Mouse (Mus musculus) kidney, adult 2 months (tissue): ENCODE results near the gene Il1rap. TPM values are rescaled to one million over a fixed set of nuclear protein-coding genes. Genes with fewer than 3 reads are reported as not detected.

Experiments
- DNase-seq: peaks from one replicate; pipeline ENCODE4 v3.0.0; 2021
- H3K27ac ChIP-seq: fragments of 200-500 bp; 2 replicates; pipeline ENCODE4 v1.5.1; 2012; ENCODE audit warnings: low read depth, low read length, control low read depth, inconsistent platforms; ENCODE audit not compliant: insufficient read depth
- H3K27me3 ChIP-seq: fragments of 200-500 bp; replicated peaks from 2 replicates; pipeline ENCODE4 v1.6.1; 2012; ENCODE audit warnings: mild to moderate bottlenecking, moderate library complexity, low read length, inconsistent platforms; ENCODE audit not compliant: control insufficient read depth, insufficient read depth
- H3K36me3 ChIP-seq: fragments of 200-500 bp; 2 replicates; pipeline ENCODE4 v1.6.1; 2012; ENCODE audit warnings: mild to moderate bottlenecking, moderate library complexity, low read length, inconsistent platforms; ENCODE audit not compliant: control insufficient read depth, insufficient read depth
- H3K4me1 ChIP-seq: fragments of 200-500 bp; 2 replicates; pipeline ENCODE4 v1.6.1; 2011; ENCODE audit warnings: low read length; ENCODE audit not compliant: control insufficient read depth, insufficient read depth
- H3K4me3 ChIP-seq: fragments of 200-500 bp; 2 replicates; pipeline ENCODE4 v1.5.1; 2011; ENCODE audit warnings: mild to moderate bottlenecking, low read depth, low read length, control low read depth; ENCODE audit not compliant: insufficient read depth
- CTCF ChIP-seq: fragments of 200-500 bp; conservative IDR thresholded peaks from 2 replicates; pipeline ENCODE4 v1.5.1; 2011; ENCODE audit warnings: low read depth, mild to moderate bottlenecking, control low read depth, low read length, moderate library complexity, mixed read lengths; ENCODE audit not compliant: insufficient read depth, insufficient read length
- POLR2A ChIP-seq: fragments of 200-500 bp; IDR thresholded peaks from one replicate; pipeline ENCODE4 v1.6.1; 2011; ENCODE audit warnings: low read depth, low read length, control low read depth
- WGBS: fragments of 180-500 bp; shearing (Covaris S2); methylation state at CpG from one replicate; pipeline ENCODE4 v1.1.7; 2018; 5-methylcytosine and 5-hydroxymethylcytosine counted together
- polyA plus RNA-seq: library from polyadenylated mRNA; depleted of rRNA; stranded (reverse); fragments of >200 nt; gene quantifications from 2 replicates; pipeline ENCODE4 v1.2.3, GENCODE M21; 2012

Il1rap gene
- polyA plus RNA-seq, 1 experiment = 3.1 TPM

- no peak for DNase-seq
- 70% methylated on average over 7 of the region's 7 CpGs for WGBS
- no peaks in the 10 kb centered on the region for H3K4me1 ChIP-seq
- TF ChIP-seq CTCF (no peak), POLR2A (no peak)
- H3K36me3 ChIP-seq = no peaks in the 10 kb centered on the region
- H3K27ac ChIP-seq = no peak overlapping the region
- no peak overlapping the region for H3K4me3 ChIP-seq
- H3K27me3 ChIP-seq = no peaks in the 10 kb centered on the region
Measured at GRCm38 (mm10) chr16:26662722-26663436, 81.4 kb downstream of the Il1rap start.

GRCm38 (mm10) chr16:26666401-26666800, 84.9 kb downstream of the Il1rap start:
- Histone ChIP-seq H3K27me3 (no peaks in the 10 kb centered on the region), H3K36me3 (no peaks in the 10 kb centered on the region)
- 92% methylated on average over 2 of the region's 2 CpGs for WGBS

GRCm38 (mm10) chr16:26669081-26669480, 87.6 kb downstream of the Il1rap start:
- Histone ChIP-seq H3K27ac (no peak overlapping the region), H3K27me3 (no peaks in the 10 kb centered on the region), H3K36me3 (no peaks in the 10 kb centered on the region), H3K4me3 (no peak overlapping the region), H3K4me1 (no peaks in the 10 kb centered on the region; the same call in 1 of the 2 replicates)
- no peak for DNase-seq
- TF ChIP-seq POLR2A (no peak), CTCF (no peak)
- 54% methylated on average over 2 of the region's 2 CpGs for WGBS

More at GRCm38 (mm10) chr16:26666401-26666800, 84.9 kb downstream of the Il1rap start:
- no peak overlapping the region for H3K27ac ChIP-seq
- TF ChIP-seq POLR2A (no peak), CTCF (no peak)
- DNase-seq = no peak
- no peak overlapping the region for H3K4me3 ChIP-seq
- no peaks in the 10 kb centered on the region; the same call in 1 of the 2 replicates for H3K4me1 ChIP-seq

- no peak overlapping the region for H3K4me3 ChIP-seq
- 87% methylated on average over 2 of the region's 2 CpGs for WGBS
- H3K27ac ChIP-seq = no peak overlapping the region
- no peaks in the 10 kb centered on the region for H3K27me3 ChIP-seq
- H3K4me1 ChIP-seq = no peaks in the 10 kb centered on the region
- no peak for DNase-seq
- TF ChIP-seq POLR2A (no peak), CTCF (no peak)
- H3K36me3 ChIP-seq = no peaks in the 10 kb centered on the region; the same call in 1 of the 2 replicates
Measured at GRCm38 (mm10) chr16:26680381-26680780, 98.9 kb downstream of the Il1rap start.

DNA sequence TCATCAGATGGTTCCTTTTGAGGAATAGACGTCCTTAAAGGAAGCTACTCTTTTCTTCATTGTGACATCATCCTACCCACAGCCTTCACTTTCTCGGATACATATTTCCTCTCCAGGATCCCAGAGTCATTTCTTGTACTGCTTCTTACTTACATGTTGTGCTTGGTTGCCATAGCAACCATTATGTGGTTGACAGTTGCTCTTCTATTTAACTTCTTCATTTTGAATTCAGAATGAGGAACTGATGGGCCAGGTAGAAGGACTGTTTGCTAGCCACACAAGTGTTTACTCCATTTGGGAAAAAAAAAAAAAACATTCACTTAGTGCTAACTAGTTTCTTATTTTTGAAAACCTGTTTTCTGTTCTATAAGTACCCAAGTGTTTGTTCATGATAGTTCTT, 108.3 kb downstream of the Il1rap start:
- WGBS = 83% methylated on average over 2 of the region's 2 CpGs
- no peaks in the 10 kb centered on the region for H3K27me3 ChIP-seq
- no peaks in the 10 kb centered on the region for H3K36me3 ChIP-seq
- H3K27ac ChIP-seq = no peak overlapping the region
- TF ChIP-seq POLR2A (no peak), CTCF (no peak)
- H3K4me3 ChIP-seq = no peak overlapping the region
- DNase-seq = no peak
- H3K4me1 ChIP-seq = no peaks in the 10 kb centered on the region

DNA sequence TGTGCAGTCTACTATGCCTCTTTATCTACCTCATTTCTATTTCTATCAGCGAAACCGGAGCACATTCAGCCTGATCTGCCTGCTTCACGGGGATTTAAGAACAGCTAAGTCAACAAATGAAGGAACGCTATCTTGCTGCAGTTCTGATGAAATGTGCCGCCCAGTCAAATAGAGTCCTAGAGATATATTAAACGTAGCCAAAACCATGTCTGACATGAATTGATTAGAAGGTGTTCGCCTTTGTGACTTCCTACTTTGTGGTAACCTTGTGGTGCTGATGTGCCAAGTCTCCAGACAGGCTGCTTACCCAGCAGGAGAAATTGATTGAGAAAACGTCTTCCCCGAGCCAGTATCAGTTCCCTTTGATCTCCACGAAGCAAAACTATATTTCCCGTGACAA, 109.8 kb downstream of the Il1rap start:
- Histone ChIP-seq H3K4me3 (no peak overlapping the region), H3K27ac (no peak overlapping the region), H3K27me3 (no peaks in the 10 kb centered on the region), H3K4me1 (no peaks in the 10 kb centered on the region), H3K36me3 (no peaks in the 10 kb centered on the region)
- DNase-seq = no peak
- 67% methylated on average over 11 of the region's 11 CpGs for WGBS
- no peak for TF ChIP-seq POLR2A
- no peak for TF ChIP-seq CTCF

DNA sequence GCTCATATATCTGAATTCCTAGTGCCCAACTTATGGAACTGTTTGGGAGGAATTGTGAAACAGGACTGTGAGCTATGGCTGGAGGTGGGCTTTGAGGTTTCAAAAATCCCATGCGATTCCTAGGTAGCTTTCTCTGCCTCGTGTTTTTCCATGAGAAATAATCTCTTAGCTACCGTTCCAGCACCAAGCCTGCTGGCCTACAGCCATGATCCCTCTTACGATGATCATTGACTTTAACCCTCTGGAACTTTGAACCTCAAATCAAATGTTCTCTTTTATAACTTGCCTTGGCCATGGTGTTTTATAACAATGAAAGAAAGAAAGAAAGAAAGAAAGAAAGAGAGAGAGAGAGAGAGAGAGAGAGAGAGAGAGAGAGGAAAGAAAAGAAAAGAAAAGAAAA, 116.6 kb downstream of the Il1rap start:
- TF ChIP-seq CTCF = no peak
- no peak for TF ChIP-seq POLR2A
- Histone ChIP-seq H3K4me1 (no peaks in the 10 kb centered on the region), H3K36me3 (no peaks in the 10 kb centered on the region), H3K4me3 (no peak overlapping the region), H3K27ac (no peak overlapping the region), H3K27me3 (no peaks in the 10 kb centered on the region)
- DNase-seq = peak; percentile 78
- WGBS = 55% methylated on average over 4 of the region's 4 CpGs
